Mouse (Mus musculus): ENCODE measurements around the gene Ugt1a6a. TPM values are rescaled to one million over a fixed set of nuclear protein-coding genes. Genes with fewer than 3 reads are reported as not detected.

Ugt1a6a gene
- polyA plus RNA-seq, 1 experiment from 2014 or later, result 2.1 TPM

GRCm38 (mm10) chr1:88247660-88248059, 113.1 kb downstream of the Ugt1a6a start:
- Histone ChIP-seq H3K4me1 (no peaks in the 10 kb centered on the region), H3K36me3 (no peaks in the 10 kb centered on the region), H3K9me3 (replicated peaks) (peaks cover 86% of the 10 kb centered on the region), H3K27ac (no peak overlapping the region), H3K4me3 (no peak overlapping the region), H3K4me2 (no peak overlapping the region), H3K9ac (no peak overlapping the region), H3K27me3 (replicated peaks) (no peaks in the 10 kb centered on the region)
- 35% methylated on average over 2 of the region's 2 CpGs for WGBS (ENCODE audit: insufficient replicate concordance)
- ATAC-seq, result no peak

- peaks cover 82% of the 10 kb centered on the region for H3K9me3 ChIP-seq (replicated peaks)
- H3K4me3 ChIP-seq, result no peak overlapping the region
- 53% methylated on average over 4 of the region's 4 CpGs for WGBS (ENCODE audit: insufficient replicate concordance)
- H3K4me1 ChIP-seq, result no peaks in the 10 kb centered on the region
- no peak overlapping the region for H3K27ac ChIP-seq
- no peak overlapping the region for H3K4me2 ChIP-seq
- no peaks in the 10 kb centered on the region for H3K27me3 ChIP-seq (replicated peaks)
- ATAC-seq, result no peak
- H3K36me3 ChIP-seq, result no peaks in the 10 kb centered on the region
- no peak overlapping the region for H3K9ac ChIP-seq
Observed at GRCm38 (mm10) chr1:88248658-88249057, 114.0 kb downstream of the Ugt1a6a start.

- peaks cover 79% of the 10 kb centered on the region for H3K9me3 ChIP-seq (replicated peaks)
- no peak overlapping the region for H3K4me3 ChIP-seq
- ATAC-seq, result no peak
- H3K9ac ChIP-seq, result no peak overlapping the region
- H3K27me3 ChIP-seq (replicated peaks), result no peaks in the 10 kb centered on the region
- no peaks in the 10 kb centered on the region for H3K4me1 ChIP-seq
- H3K27ac ChIP-seq, result no peak overlapping the region
- 63% methylated on average over 7 of the region's 7 CpGs for WGBS (ENCODE audit: insufficient replicate concordance)
- H3K36me3 ChIP-seq, result no peaks in the 10 kb centered on the region
- no peak overlapping the region for H3K4me2 ChIP-seq
Observed at GRCm38 (mm10) chr1:88249596-88249995, 115.0 kb downstream of the Ugt1a6a start.

GRCm38 (mm10) chr1:88250023-88250422, 115.4 kb downstream of the Ugt1a6a start:
- H3K9me3 ChIP-seq (replicated peaks), result peaks cover 79% of the 10 kb centered on the region
- ATAC-seq, result no peak
- H3K36me3 ChIP-seq, result no peaks in the 10 kb centered on the region
- no peak overlapping the region for H3K27ac ChIP-seq
- no peak overlapping the region for H3K4me2 ChIP-seq
- 62% methylated on average over 5 of the region's 5 CpGs for WGBS (ENCODE audit: insufficient replicate concordance)
- no peak overlapping the region for H3K4me3 ChIP-seq
- H3K27me3 ChIP-seq (replicated peaks), result no peaks in the 10 kb centered on the region
- H3K9ac ChIP-seq, result no peak overlapping the region
- H3K4me1 ChIP-seq, result no peaks in the 10 kb centered on the region

- peaks cover 68% of the 10 kb centered on the region for H3K9me3 ChIP-seq (replicated peaks)
Observed at GRCm38 (mm10) chr1:88253106-88253505, 118.5 kb downstream of the Ugt1a6a start.

GRCm38 (mm10) chr1:88253540-88253939, 118.9 kb downstream of the Ugt1a6a start:
- Histone ChIP-seq H3K27me3 (replicated peaks) (no peaks in the 10 kb centered on the region), H3K9me3 (replicated peaks) (peaks cover 64% of the 10 kb centered on the region), H3K4me3 (no peak overlapping the region), H3K27ac (no peak overlapping the region), H3K4me1 (no peaks in the 10 kb centered on the region), H3K36me3 (no peaks in the 10 kb centered on the region), H3K4me2 (no peak overlapping the region), H3K9ac (no peak overlapping the region)
- WGBS (ENCODE audit: insufficient replicate concordance), result 58% methylated on average over 6 of the region's 6 CpGs
- ATAC-seq, result no peak

More at GRCm38 (mm10) chr1:88253106-88253505, 118.5 kb downstream of the Ugt1a6a start:
- no peaks in the 10 kb centered on the region for H3K4me1 ChIP-seq
- WGBS (ENCODE audit: insufficient replicate concordance), result 60% methylated on average over 8 of the region's 8 CpGs
- peak; percentile 7; the same call in 1 of the 2 replicates for ATAC-seq
- H3K9ac ChIP-seq, result no peak overlapping the region
- no peak overlapping the region for H3K4me3 ChIP-seq
- H3K36me3 ChIP-seq, result no peaks in the 10 kb centered on the region
- no peak overlapping the region for H3K27ac ChIP-seq
- no peaks in the 10 kb centered on the region for H3K27me3 ChIP-seq (replicated peaks)
- no peak overlapping the region for H3K4me2 ChIP-seq

GRCm38 (mm10) chr1:88254793-88255465, 120.3 kb downstream of the Ugt1a6a start:
- no peak overlapping the region for H3K9ac ChIP-seq
- H3K4me2 ChIP-seq, result no peak overlapping the region
- 67% methylated on average over 12 of the region's 12 CpGs for WGBS (ENCODE audit: insufficient replicate concordance)
- no peak overlapping the region for H3K4me3 ChIP-seq
- H3K36me3 ChIP-seq, result peaks cover 3% of the 10 kb centered on the region
- H3K4me1 ChIP-seq, result peaks cover 9% of the 10 kb centered on the region
- H3K9me3 ChIP-seq (replicated peaks), result peaks cover 50% of the 10 kb centered on the region
- ATAC-seq, result no peak
- H3K27ac ChIP-seq, result no peak overlapping the region
- H3K27me3 ChIP-seq (replicated peaks), result no peaks in the 10 kb centered on the region

GRCm38 (mm10) chr1:88255466-88255857, 120.9 kb downstream of the Ugt1a6a start:
- no peak overlapping the region for H3K4me2 ChIP-seq
- H3K9me3 ChIP-seq (replicated peaks), result peaks cover 45% of the 10 kb centered on the region
- no peaks in the 10 kb centered on the region for H3K27me3 ChIP-seq (replicated peaks)
- ATAC-seq, result no peak
- peaks cover 15% of the 10 kb centered on the region for H3K4me1 ChIP-seq
- peaks cover 8% of the 10 kb centered on the region for H3K36me3 ChIP-seq
- no peak overlapping the region for H3K9ac ChIP-seq
- no peak overlapping the region for H3K4me3 ChIP-seq
- H3K27ac ChIP-seq, result no peak overlapping the region
- 46% methylated on average over 2 of the region's 2 CpGs for WGBS (ENCODE audit: insufficient replicate concordance)

GRCm38 (mm10) chr1:88255989-88256754, 121.6 kb downstream of the Ugt1a6a start:
- Histone ChIP-seq H3K27ac (no peak overlapping the region), H3K4me1 (peaks cover 22% of the 10 kb centered on the region), H3K9ac (no peak overlapping the region), H3K4me3 (no peak overlapping the region), H3K9me3 (replicated peaks) (peaks cover 38% of the 10 kb centered on the region), H3K27me3 (replicated peaks) (no peaks in the 10 kb centered on the region), H3K36me3 (peaks cover 15% of the 10 kb centered on the region), H3K4me2 (no peak overlapping the region)
- no peak for ATAC-seq
- 66% methylated on average over 13 of the region's 13 CpGs for WGBS (ENCODE audit: insufficient replicate concordance)

- WGBS (ENCODE audit: insufficient replicate concordance), result 63% methylated on average over 10 of the region's 10 CpGs
- peaks cover 36% of the 10 kb centered on the region for H3K9me3 ChIP-seq (replicated peaks)
Observed at GRCm38 (mm10) chr1:88256886-88257663, 122.5 kb downstream of the Ugt1a6a start.

GRCm38 (mm10) chr1:88257681-88258080, 123.1 kb downstream of the Ugt1a6a start:
- ATAC-seq, result no peak
- WGBS (ENCODE audit: insufficient replicate concordance), result 68% methylated on average over 6 of the region's 6 CpGs
- Histone ChIP-seq H3K27me3 (replicated peaks) (no peaks in the 10 kb centered on the region), H3K4me1 (peaks cover 36% of the 10 kb centered on the region), H3K4me2 (no peak overlapping the region), H3K9me3 (replicated peaks) (peaks cover 30% of the 10 kb centered on the region), H3K4me3 (no peak overlapping the region), H3K27ac (no peak overlapping the region), H3K36me3 (peaks cover 30% of the 10 kb centered on the region), H3K9ac (no peak overlapping the region)

More at GRCm38 (mm10) chr1:88256886-88257663, 122.5 kb downstream of the Ugt1a6a start:
- Histone ChIP-seq H3K36me3 (peaks cover 24% of the 10 kb centered on the region), H3K4me1 (peaks cover 30% of the 10 kb centered on the region), H3K27me3 (replicated peaks) (no peaks in the 10 kb centered on the region), H3K9ac (no peak overlapping the region), H3K4me2 (no peak overlapping the region), H3K27ac (no peak overlapping the region), H3K4me3 (no peak overlapping the region)
- no peak for ATAC-seq

- Histone ChIP-seq H3K4me1 (peaks cover 39% of the 10 kb centered on the region), H3K9ac (no peak overlapping the region), H3K4me3 (no peak overlapping the region), H3K27ac (no peak overlapping the region), H3K4me2 (no peak overlapping the region), H3K27me3 (replicated peaks) (no peaks in the 10 kb centered on the region), H3K9me3 (replicated peaks) (peaks cover 25% of the 10 kb centered on the region), H3K36me3 (peaks cover 37% of the 10 kb centered on the region)
- 60% methylated on average over 6 of the region's 6 CpGs for WGBS (ENCODE audit: insufficient replicate concordance)
- no peak for ATAC-seq
Observed at GRCm38 (mm10) chr1:88258361-88258760, 123.8 kb downstream of the Ugt1a6a start.
